Mouse (Mus musculus): ENCODE results near the gene Chp2. TPM values are rescaled to one million over a fixed set of nuclear protein-coding genes. Genes with fewer than 3 reads are reported as not detected.

Chp2 gene
- 0.24 TPM in 1 of 2 replicates, not detected in the other for polyA plus RNA-seq (2016; fragmentation: Nextera tagmentation; extraction: Ambion mirVana)

GRCm38 (mm10) chr7:122219315-122219801 lies at the start of gene Chp2:
Chp2 (plus strand) TSS chr7:122219496.
- DNase-seq (ENCODE audit: low spot score) = peak; percentile 8
- Histone ChIP-seq H3K27me3 (ENCODE audit: insufficient read depth, poor library complexity, severe bottlenecking) (peaks cover 12% of the 10 kb centered on the region), H3K9me3 (0 out of 2 replicates have a peak, but pooled peaks cover 3% of the 10 kb centered on the region), H3K36me3 (no peaks in the 10 kb centered on the region), H3K4me1 (replicated peaks) (peaks cover 11% of the 10 kb centered on the region), H3K27ac (no peak within 1 kb of the TSS), H3K4me3 (peak within 1 kb of the TSS; percentile 37)
- WGBS = 27% methylated on average over 20 of the region's 20 CpGs

DNA sequence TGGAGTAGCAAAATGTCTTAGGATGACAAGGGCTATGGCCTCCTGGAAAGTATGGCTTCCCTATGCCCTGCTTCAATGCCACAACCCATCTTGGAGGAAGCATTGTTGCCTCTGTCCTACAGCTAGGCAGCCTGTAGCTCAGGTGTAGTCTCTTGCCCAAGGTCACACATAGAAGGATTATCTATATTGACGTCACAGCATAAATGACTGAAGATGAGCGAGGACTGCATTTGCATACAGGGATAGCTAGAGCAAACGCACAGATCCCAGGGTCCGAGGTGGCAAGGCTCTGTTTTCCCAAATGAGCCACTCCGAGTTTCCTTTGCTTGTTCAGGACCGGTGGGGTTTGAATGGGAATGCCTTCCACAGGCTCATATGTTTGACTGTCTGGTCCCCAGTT lies 48.6 kb upstream of the Chp2 start:
- Histone ChIP-seq H3K36me3 (peaks cover 57% of the 10 kb centered on the region), H3K4me3 (no peak overlapping the region), H3K4me1 (replicated peaks) (no peaks in the 10 kb centered on the region), H3K27ac (no peak overlapping the region), H3K9me3 (no peaks in the 10 kb centered on the region), H3K27me3 (ENCODE audit: insufficient read depth, poor library complexity, severe bottlenecking) (no peaks in the 10 kb centered on the region)
- DNase-seq (ENCODE audit: low spot score) = no peak
- 86% methylated on average over 6 of the region's 6 CpGs for WGBS

DNA sequence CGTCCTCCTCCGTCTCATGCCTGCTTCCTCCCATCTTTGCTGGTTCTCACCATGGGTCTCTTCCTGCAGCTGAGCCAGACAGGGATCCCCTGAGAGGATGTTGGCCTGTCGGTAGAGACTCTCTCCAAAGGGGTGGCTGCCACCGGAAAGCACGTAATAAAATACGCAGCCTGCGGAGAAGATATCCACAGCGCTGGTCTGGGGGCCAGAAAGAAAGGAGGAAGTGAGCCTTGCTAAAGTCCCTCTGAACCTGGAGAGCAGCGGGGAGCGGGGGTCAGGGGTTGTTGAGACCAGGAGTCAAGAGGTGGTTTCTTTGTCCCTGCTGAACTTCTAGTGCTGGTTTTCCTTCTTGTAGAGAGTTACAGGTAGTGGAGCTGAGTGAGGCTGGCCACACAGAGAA lies 47.7 kb upstream of the Chp2 start:
- DNase-seq (ENCODE audit: low spot score) = no peak

GRCm38 (mm10) chr7:122180720-122181119 lies 38.6 kb upstream of the Chp2 start:
- Histone ChIP-seq H3K9me3 (no peaks in the 10 kb centered on the region), H3K36me3 (no peaks in the 10 kb centered on the region), H3K27ac (no peak overlapping the region), H3K27me3 (ENCODE audit: insufficient read depth, poor library complexity, severe bottlenecking) (no peaks in the 10 kb centered on the region), H3K4me1 (replicated peaks) (peaks cover 1% of the 10 kb centered on the region; the same call in 1 of the 2 replicates), H3K4me3 (no peak overlapping the region)
- 91% methylated on average over 7 of the region's 7 CpGs for WGBS
- DNase-seq (ENCODE audit: low spot score) = no peak

More for the DNA sequence above, 47.7 kb upstream of the Chp2 start:
- Histone ChIP-seq H3K27me3 (ENCODE audit: insufficient read depth, poor library complexity, severe bottlenecking) (no peaks in the 10 kb centered on the region), H3K36me3 (peaks cover 48% of the 10 kb centered on the region), H3K4me3 (no peak overlapping the region), H3K27ac (no peak overlapping the region), H3K9me3 (no peaks in the 10 kb centered on the region), H3K4me1 (replicated peaks) (no peaks in the 10 kb centered on the region)
- WGBS = 79% methylated on average over 10 of the region's 10 CpGs

DNA sequence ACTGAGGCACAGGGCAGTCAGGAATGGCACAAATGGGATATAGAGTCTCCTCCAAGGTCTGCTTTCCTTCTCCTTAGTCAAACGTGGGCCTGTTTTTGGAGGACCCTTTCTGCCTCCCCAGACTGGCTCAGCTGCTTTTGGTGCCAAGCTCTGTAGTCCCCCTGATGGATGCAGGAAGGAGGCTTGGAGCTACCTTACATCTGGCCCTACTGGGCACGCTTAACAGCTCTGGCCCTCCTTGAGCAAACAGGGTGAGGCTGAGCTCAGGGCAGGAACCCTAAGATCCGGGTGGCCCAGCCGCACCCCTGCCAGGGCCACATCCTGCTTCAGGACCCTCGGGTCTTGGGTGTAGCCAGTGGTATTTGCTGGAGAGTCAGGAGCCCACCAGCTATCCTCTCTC lies 34.7 kb upstream of the Chp2 start:
- Histone ChIP-seq H3K4me3 (no peak overlapping the region), H3K4me1 (replicated peaks) (peaks cover 6% of the 10 kb centered on the region; the same call in 1 of the 2 replicates), H3K27ac (no peak overlapping the region), H3K9me3 (no peaks in the 10 kb centered on the region), H3K27me3 (ENCODE audit: insufficient read depth, poor library complexity, severe bottlenecking) (no peaks in the 10 kb centered on the region), H3K36me3 (no peaks in the 10 kb centered on the region)
- 78% methylated on average over 5 of the region's 5 CpGs for WGBS
- no peak for DNase-seq (ENCODE audit: low spot score)

- H3K36me3 ChIP-seq = no peaks in the 10 kb centered on the region
- no peak for DNase-seq (ENCODE audit: low spot score)
- H3K9me3 ChIP-seq = no peaks in the 10 kb centered on the region
- no peaks in the 10 kb centered on the region for H3K27me3 ChIP-seq (ENCODE audit: insufficient read depth, poor library complexity, severe bottlenecking)
- no peak within 1 kb of the TSS for H3K27ac ChIP-seq
- 26% methylated on average over 17 of the region's 17 CpGs for WGBS
- H3K4me3 ChIP-seq = no peak within 1 kb of the TSS
- H3K4me1 ChIP-seq (replicated peaks) = peaks cover 6% of the 10 kb centered on the region; the same call in 1 of the 2 replicates
Observed at GRCm38 (mm10) chr7:122186043-122186442, 33.3 kb upstream of the Chp2 start, which contains the start of gene Ern2. Ern2 (minus strand) TSS chr7:122186207.

GRCm38 (mm10) chr7:122189484-122189883 lies 29.8 kb upstream of the Chp2 start:
- peaks cover 6% of the 10 kb centered on the region; the same call in 1 of the 2 replicates for H3K4me1 ChIP-seq (replicated peaks)
- H3K4me3 ChIP-seq = no peak overlapping the region
- H3K27me3 ChIP-seq (ENCODE audit: insufficient read depth, poor library complexity, severe bottlenecking) = no peaks in the 10 kb centered on the region
- no peaks in the 10 kb centered on the region for H3K9me3 ChIP-seq
- DNase-seq (ENCODE audit: low spot score) = peak; percentile 67
- H3K36me3 ChIP-seq = no peaks in the 10 kb centered on the region
- H3K27ac ChIP-seq = no peak overlapping the region
- WGBS = 25% methylated on average over 7 of the region's 7 CpGs

DNA sequence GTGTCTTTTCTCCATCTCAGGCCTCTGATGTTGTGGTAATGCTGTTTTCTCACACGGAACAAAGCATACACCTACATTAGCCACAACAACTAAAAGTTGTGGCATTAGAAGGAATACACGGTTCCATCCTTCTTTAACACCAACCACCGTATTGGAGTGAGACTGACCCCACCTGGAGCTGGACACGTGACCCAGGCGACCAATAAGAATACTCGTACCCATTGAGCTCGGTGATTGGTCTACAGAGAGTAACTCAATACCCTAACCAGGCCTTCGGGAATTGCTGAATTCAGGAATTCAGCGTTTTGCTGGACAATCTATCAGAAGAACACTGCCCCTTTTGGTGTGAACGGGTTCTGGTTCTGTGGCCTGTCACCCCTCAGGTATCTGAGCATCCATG lies 28.2 kb upstream of the Chp2 start:
- WGBS = 59% methylated on average over 10 of the region's 10 CpGs
- Histone ChIP-seq H3K4me3 (no peak overlapping the region), H3K27me3 (ENCODE audit: insufficient read depth, poor library complexity, severe bottlenecking) (no peaks in the 10 kb centered on the region), H3K36me3 (no peaks in the 10 kb centered on the region), H3K4me1 (replicated peaks) (peaks cover under 1% of the 10 kb centered on the region; the same call in 1 of the 2 replicates), H3K9me3 (no peaks in the 10 kb centered on the region), H3K27ac (no peak overlapping the region)
- DNase-seq (ENCODE audit: low spot score) = no peak

DNA sequence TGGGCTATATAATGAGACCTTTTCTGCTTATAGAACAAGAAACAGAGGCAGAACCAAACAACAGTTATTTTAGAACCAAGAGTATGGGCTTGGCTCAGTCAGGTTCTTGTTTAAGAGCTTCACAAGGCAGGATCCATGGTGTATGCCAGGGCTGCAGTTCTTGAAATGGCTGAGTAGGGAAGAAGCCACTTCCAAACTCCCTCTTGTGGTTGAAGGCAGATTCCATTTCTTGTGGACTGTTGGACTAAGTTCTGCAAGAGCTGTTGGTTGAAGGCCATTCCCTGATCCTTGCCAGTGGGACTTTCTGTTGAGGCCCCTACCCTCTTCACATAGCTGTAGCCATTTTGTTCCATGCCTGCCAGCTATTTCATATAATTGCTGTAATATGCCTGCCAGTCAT lies 25.4 kb upstream of the Chp2 start:
- Histone ChIP-seq H3K4me1 (replicated peaks) (no peaks in the 10 kb centered on the region), H3K4me3 (no peak overlapping the region), H3K27ac (no peak overlapping the region), H3K9me3 (no peaks in the 10 kb centered on the region), H3K27me3 (ENCODE audit: insufficient read depth, poor library complexity, severe bottlenecking) (no peaks in the 10 kb centered on the region), H3K36me3 (no peaks in the 10 kb centered on the region)
- no peak for DNase-seq (ENCODE audit: low spot score)

DNA sequence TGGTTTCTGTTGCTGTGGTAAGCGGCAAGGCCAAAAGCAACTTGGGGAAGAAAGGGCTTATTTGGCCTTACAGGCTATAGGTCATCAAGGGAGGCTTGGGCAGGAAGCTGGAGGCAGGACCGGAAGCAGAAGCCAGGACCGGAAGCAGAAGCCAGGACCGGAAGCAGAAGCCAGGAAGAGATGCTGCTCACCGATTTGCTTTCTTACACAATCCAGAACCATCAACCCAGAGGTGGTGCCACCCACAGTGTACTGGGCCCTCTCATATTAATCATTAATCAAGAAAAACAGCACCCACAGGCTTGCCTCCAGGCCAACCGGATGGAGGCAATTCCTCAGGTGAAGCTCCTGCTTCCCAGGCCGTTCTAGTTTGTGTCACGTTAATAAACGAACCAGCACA lies 22.5 kb upstream of the Chp2 start:
- H3K36me3 ChIP-seq = no peaks in the 10 kb centered on the region
- no peaks in the 10 kb centered on the region for H3K9me3 ChIP-seq
- no peaks in the 10 kb centered on the region for H3K27me3 ChIP-seq (ENCODE audit: insufficient read depth, poor library complexity, severe bottlenecking)
- 88% methylated on average over 9 of the region's 9 CpGs for WGBS
- no peak for DNase-seq (ENCODE audit: low spot score)
- no peak overlapping the region for H3K4me3 ChIP-seq
- H3K27ac ChIP-seq = no peak overlapping the region
- no peaks in the 10 kb centered on the region for H3K4me1 ChIP-seq (replicated peaks)

GRCm38 (mm10) chr7:122197306-122197705 lies 22.0 kb upstream of the Chp2 start:
- H3K27me3 ChIP-seq (ENCODE audit: insufficient read depth, poor library complexity, severe bottlenecking) = no peaks in the 10 kb centered on the region
- H3K27ac ChIP-seq = no peak overlapping the region
- DNase-seq (ENCODE audit: low spot score) = peak; percentile 42
- WGBS = 37% methylated on average over 4 of the region's 4 CpGs
- no peak overlapping the region for H3K4me3 ChIP-seq
- no peaks in the 10 kb centered on the region for H3K36me3 ChIP-seq
- H3K4me1 ChIP-seq (replicated peaks) = no peaks in the 10 kb centered on the region
- no peaks in the 10 kb centered on the region for H3K9me3 ChIP-seq

DNA sequence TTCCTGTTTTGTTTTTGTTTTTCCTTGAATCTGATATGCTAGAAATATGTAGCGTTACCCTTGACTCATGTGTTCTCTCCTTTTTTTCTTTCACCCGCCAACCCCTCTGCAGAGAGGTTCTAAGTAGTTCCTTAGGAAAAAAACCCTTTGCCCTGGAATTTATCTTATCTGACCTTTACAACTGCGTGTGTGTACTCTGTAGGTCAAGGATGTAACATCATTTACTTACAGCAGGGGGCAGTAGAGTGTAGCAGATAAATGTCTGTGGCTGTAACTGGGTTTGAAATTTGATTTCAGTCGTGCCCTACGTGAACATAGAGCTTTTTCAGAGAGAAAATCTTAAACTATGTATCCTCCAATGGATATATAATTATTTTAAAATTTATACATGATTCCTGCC lies 20.0 kb upstream of the Chp2 start:
- DNase-seq (ENCODE audit: low spot score) = no peak

GRCm38 (mm10) chr7:122203936-122204335 lies 15.4 kb upstream of the Chp2 start:
- no peak overlapping the region for H3K4me3 ChIP-seq
- H3K27ac ChIP-seq = no peak overlapping the region
- H3K27me3 ChIP-seq (ENCODE audit: insufficient read depth, poor library complexity, severe bottlenecking) = no peaks in the 10 kb centered on the region
- H3K9me3 ChIP-seq = no peaks in the 10 kb centered on the region
- no peaks in the 10 kb centered on the region for H3K36me3 ChIP-seq
- WGBS = 72% methylated on average over 2 of the region's 2 CpGs
- no peaks in the 10 kb centered on the region for H3K4me1 ChIP-seq (replicated peaks)
- DNase-seq (ENCODE audit: low spot score) = no peak

More for the DNA sequence above, 20.0 kb upstream of the Chp2 start:
- no peak overlapping the region for H3K4me3 ChIP-seq
- no peaks in the 10 kb centered on the region for H3K36me3 ChIP-seq
- H3K27ac ChIP-seq = no peak overlapping the region
- no peaks in the 10 kb centered on the region for H3K4me1 ChIP-seq (replicated peaks)
- WGBS = 41% methylated on average over 5 of the region's 5 CpGs
- no peaks in the 10 kb centered on the region for H3K27me3 ChIP-seq (ENCODE audit: insufficient read depth, poor library complexity, severe bottlenecking)
- H3K9me3 ChIP-seq = no peaks in the 10 kb centered on the region

DNA sequence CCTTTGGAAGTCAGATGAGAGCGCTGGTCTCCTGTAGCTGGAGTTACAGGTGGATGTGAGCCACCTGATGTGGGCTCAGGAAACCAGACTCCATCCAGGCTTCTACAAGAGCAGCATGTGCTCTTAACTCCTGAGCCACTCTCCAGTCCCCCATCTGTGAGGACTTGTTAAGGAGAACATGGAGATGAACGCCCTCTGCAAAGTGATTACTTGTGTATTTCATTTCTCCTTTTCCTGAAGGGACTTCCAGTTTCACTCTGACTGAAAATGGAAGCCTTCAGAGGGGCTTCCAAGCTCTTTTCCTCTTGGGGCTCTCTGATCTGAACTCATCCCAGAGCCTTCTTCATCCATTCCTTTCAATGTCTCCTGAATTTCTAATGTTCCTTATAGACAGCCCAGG lies 13.2 kb upstream of the Chp2 start:
- H3K27me3 ChIP-seq (ENCODE audit: insufficient read depth, poor library complexity, severe bottlenecking) = no peaks in the 10 kb centered on the region
- H3K4me1 ChIP-seq (replicated peaks) = no peaks in the 10 kb centered on the region
- 84% methylated on average over 2 of the region's 2 CpGs for WGBS
- H3K4me3 ChIP-seq = no peak overlapping the region
- no peak overlapping the region for H3K27ac ChIP-seq
- H3K9me3 ChIP-seq = no peaks in the 10 kb centered on the region
- DNase-seq (ENCODE audit: low spot score) = no peak
- H3K36me3 ChIP-seq = no peaks in the 10 kb centered on the region

Data from hindbrain, embryonic 10.5 days (tissue).